Mouse (Mus musculus): ENCODE results near the gene Dclk3.

Dclk3 gene

GRCm38 (mm10) chr9:111438904-111439835 lies at the start of gene Dclk3:
Gene Dclk3 (plus strand): TSS chr9:111439081.
- no peak for DNase-seq

- no peak for DNase-seq
Measured at GRCm38 (mm10) chr9:111390016-111390415, 48.9 kb upstream of the Dclk3 start.

- DNase-seq, result no peak
Measured at GRCm38 (mm10) chr9:111391036-111391435, 47.8 kb upstream of the Dclk3 start.

- no peak for DNase-seq
Measured at GRCm38 (mm10) chr9:111391926-111392442, 46.9 kb upstream of the Dclk3 start.

GRCm38 (mm10) chr9:111395265-111395664 lies 43.6 kb upstream of the Dclk3 start:
- no peak for DNase-seq

- no peak for DNase-seq
Measured at GRCm38 (mm10) chr9:111398059-111398458, 40.8 kb upstream of the Dclk3 start.

- DNase-seq, result no peak
Measured at GRCm38 (mm10) chr9:111400089-111400488, 38.8 kb upstream of the Dclk3 start.

- no peak for DNase-seq
Measured at GRCm38 (mm10) chr9:111403159-111403558, 35.7 kb upstream of the Dclk3 start.

- DNase-seq, result no peak
Measured at GRCm38 (mm10) chr9:111404346-111405079, 34.4 kb upstream of the Dclk3 start.

GRCm38 (mm10) chr9:111405080-111405428 lies 33.8 kb upstream of the Dclk3 start:
- DNase-seq, result no peak

GRCm38 (mm10) chr9:111408012-111408411 lies 30.9 kb upstream of the Dclk3 start:
- no peak for DNase-seq

- no peak for DNase-seq
Measured at GRCm38 (mm10) chr9:111408427-111408826, 30.5 kb upstream of the Dclk3 start.

- DNase-seq, result no peak
Measured at GRCm38 (mm10) chr9:111412471-111413160, 26.3 kb upstream of the Dclk3 start.

- DNase-seq, result no peak
Measured at GRCm38 (mm10) chr9:111421862-111422261, 17.0 kb upstream of the Dclk3 start.

GRCm38 (mm10) chr9:111422567-111422966 lies 16.3 kb upstream of the Dclk3 start:
- no peak for DNase-seq

GRCm38 (mm10) chr9:111425113-111425512 lies 13.8 kb upstream of the Dclk3 start:
- DNase-seq, result no peak

- no peak for DNase-seq
Measured at GRCm38 (mm10) chr9:111425952-111426351, 12.9 kb upstream of the Dclk3 start.

- no peak for DNase-seq
Measured at GRCm38 (mm10) chr9:111427891-111428555, 10.9 kb upstream of the Dclk3 start.

- no peak for DNase-seq
Measured at GRCm38 (mm10) chr9:111428698-111429362, 10.1 kb upstream of the Dclk3 start.

- DNase-seq, result no peak
Measured at GRCm38 (mm10) chr9:111429363-111429750, 9.5 kb upstream of the Dclk3 start.

- DNase-seq, result no peak
Measured at GRCm38 (mm10) chr9:111435429-111435828, 3.5 kb upstream of the Dclk3 start.

- no peak for DNase-seq
Measured at GRCm38 (mm10) chr9:111439836-111440201, 938 bp downstream of the Dclk3 start.

Measured in B cell, adult 2 months (primary cell).